Mouse (Mus musculus) heart, embryonic 16.5 days (tissue): Measurements from ENCODE around the gene Ralgps1. TPM values are rescaled to one million over a fixed set of nuclear protein-coding genes. Genes with fewer than 3 reads are reported as not detected.

ENCODE experiments used
- ATAC-seq: fragments of 200-750 bp; cut with Nextera tagmentation; replicated peaks from 2 replicates; pipeline ENCODE4 v1.8.0; 2017; ENCODE audit warnings: moderate number of reproducible peaks; ENCODE audit not compliant: insufficient read depth, low FRiP score; ENCODE audit errors: extremely low read depth
- H3K27ac ChIP-seq: fragments of 300-500 bp; sonication (generic); 2 replicates; pipeline ENCODE4 v1.5.1; 2014; ENCODE audit warnings: mild to moderate bottlenecking, low read length, control low read depth, moderate library complexity
- H3K27me3 ChIP-seq: fragments of 300-500 bp; sonication (generic); 2 replicates; pipeline ENCODE4 v1.6.1; 2014; ENCODE audit warnings: low read length, mixed read lengths; ENCODE audit not compliant: control insufficient read depth, insufficient read depth
- H3K36me3 ChIP-seq: fragments of 300-500 bp; sonication (generic); 2 replicates; pipeline ENCODE4 v1.6.1; 2014; ENCODE audit not compliant: control insufficient read depth, insufficient read depth
- H3K4me1 ChIP-seq: fragments of 300-500 bp; sonication (generic); 2 replicates; pipeline ENCODE4 v1.6.1; 2014; ENCODE audit warnings: low read length, mixed read lengths; ENCODE audit not compliant: control insufficient read depth, insufficient read depth
- H3K4me2 ChIP-seq: fragments of 300-500 bp; sonication (generic); 2 replicates; pipeline ENCODE4 v1.6.1; 2014; ENCODE audit warnings: low read depth, mild to moderate bottlenecking, control low read depth, low read length
- H3K4me3 ChIP-seq: fragments of 300-500 bp; sonication (generic); 2 replicates; pipeline ENCODE4 v1.5.1; 2014; ENCODE audit warnings: mild to moderate bottlenecking, control low read depth, low read length
- H3K9ac ChIP-seq: fragments of 300-500 bp; sonication (generic); 2 replicates; pipeline ENCODE4 v1.6.1; 2014; ENCODE audit warnings: low read length, control low read depth
- H3K9me3 ChIP-seq: fragments of 300-500 bp; sonication (generic); replicated peaks from 2 replicates; pipeline ENCODE4 v1.6.1; 2016; ENCODE audit warnings: low read length; ENCODE audit not compliant: control insufficient read depth
- WGBS: fragments of 180-500 bp; shearing (Covaris S2); extraction: QIAGEN DNeasy Blood & Tissue Kit; methylation state at CpG from one replicate; pipeline ENCODE4 v1.1.7; 2014; 5-methylcytosine and 5-hydroxymethylcytosine counted together
- polyA plus RNA-seq: library from polyadenylated mRNA; unstranded; fragments of >200 nt; fragmentation: Nextera tagmentation; extraction: Ambion mirVana; gene quantifications from 2 replicates; pipeline ENCODE4 v1.2.1, GENCODE M21; 2015

Gene Ralgps1
- polyA plus RNA-seq, 1 experiment from 2014 or later, result 4.6 TPM

- no peak for ATAC-seq
- Histone ChIP-seq H3K9me3 (no peaks in the 10 kb centered on the region), H3K4me2 (no peak overlapping the region), H3K9ac (no peak overlapping the region), H3K27me3 (no peaks in the 10 kb centered on the region), H3K27ac (no peak overlapping the region), H3K4me3 (no peak overlapping the region), H3K36me3 (no peaks in the 10 kb centered on the region), H3K4me1 (peaks cover 11% of the 10 kb centered on the region)
- WGBS, result 68% methylated on average over 3 of the region's 3 CpGs
These were observed 64.7 kb downstream of the Ralgps1 start for GRCm38 (mm10) chr2:33306565-33306964.

- no peak overlapping the region for H3K4me2 ChIP-seq
- no peak overlapping the region for H3K4me3 ChIP-seq
- 73% methylated on average over 11 of the region's 11 CpGs for WGBS
- H3K27me3 ChIP-seq, result no peaks in the 10 kb centered on the region
- H3K27ac ChIP-seq, result no peak overlapping the region
- ATAC-seq, result no peak
- no peak overlapping the region for H3K9ac ChIP-seq
- H3K36me3 ChIP-seq, result no peaks in the 10 kb centered on the region
- H3K9me3 ChIP-seq, result no peaks in the 10 kb centered on the region
- H3K4me1 ChIP-seq, result peaks cover 13% of the 10 kb centered on the region
These were observed 67.8 kb downstream of the Ralgps1 start for GRCm38 (mm10) chr2:33303416-33303947.

- no peaks in the 10 kb centered on the region for H3K27me3 ChIP-seq
- peaks cover 13% of the 10 kb centered on the region for H3K4me1 ChIP-seq
- no peak for ATAC-seq
- no peak overlapping the region for H3K4me3 ChIP-seq
- H3K9me3 ChIP-seq, result no peaks in the 10 kb centered on the region
- 62% methylated on average over 4 of the region's 4 CpGs for WGBS
- no peak overlapping the region for H3K9ac ChIP-seq
- no peak overlapping the region for H3K4me2 ChIP-seq
- H3K36me3 ChIP-seq, result no peaks in the 10 kb centered on the region
- H3K27ac ChIP-seq, result no peak overlapping the region
These were observed 68.5 kb downstream of the Ralgps1 start for GRCm38 (mm10) chr2:33302828-33303227.

GRCm38 (mm10) chr2:33302405-33302804 is 68.9 kb downstream of the Ralgps1 start:
- no peak for ATAC-seq
- Histone ChIP-seq H3K9ac (no peak overlapping the region), H3K4me1 (peaks cover 13% of the 10 kb centered on the region), H3K27me3 (no peaks in the 10 kb centered on the region), H3K36me3 (no peaks in the 10 kb centered on the region), H3K4me2 (no peak overlapping the region), H3K4me3 (no peak overlapping the region), H3K27ac (no peak overlapping the region), H3K9me3 (no peaks in the 10 kb centered on the region)
- 75% methylated on average over 3 of the region's 3 CpGs for WGBS

GRCm38 (mm10) chr2:33300371-33301046 is 70.8 kb downstream of the Ralgps1 start:
- no peaks in the 10 kb centered on the region for H3K27me3 ChIP-seq
- H3K4me3 ChIP-seq, result no peak overlapping the region
- 0 out of 2 replicates have a peak, but pooled peaks cover 4% of the 10 kb centered on the region for H3K9me3 ChIP-seq
- 40% methylated on average over 3 of the region's 3 CpGs for WGBS
- no peak for ATAC-seq
- H3K36me3 ChIP-seq, result no peaks in the 10 kb centered on the region
- H3K4me1 ChIP-seq, result peaks cover 13% of the 10 kb centered on the region
- H3K27ac ChIP-seq, result no peak overlapping the region
- no peak overlapping the region for H3K4me2 ChIP-seq
- H3K9ac ChIP-seq, result no peak overlapping the region

GRCm38 (mm10) chr2:33298928-33299327 is 72.4 kb downstream of the Ralgps1 start:
- WGBS, result 69% methylated on average over 4 of the region's 4 CpGs
- H3K9me3 ChIP-seq, result 0 out of 2 replicates have a peak, but pooled peaks cover 4% of the 10 kb centered on the region
- ATAC-seq, result no peak

GRCm38 (mm10) chr2:33295115-33295514 is 76.2 kb downstream of the Ralgps1 start:
- no peak overlapping the region for H3K4me3 ChIP-seq
- no peak overlapping the region for H3K4me2 ChIP-seq
- H3K9ac ChIP-seq, result no peak overlapping the region
- no peaks in the 10 kb centered on the region for H3K36me3 ChIP-seq
- WGBS, result 81% methylated on average over 5 of the region's 5 CpGs
- H3K4me1 ChIP-seq, result peaks cover 9% of the 10 kb centered on the region
- no peak overlapping the region for H3K27ac ChIP-seq
- no peak for ATAC-seq
- H3K9me3 ChIP-seq, result 0 out of 2 replicates have a peak, but pooled peaks cover 4% of the 10 kb centered on the region
- H3K27me3 ChIP-seq, result no peaks in the 10 kb centered on the region

More at GRCm38 (mm10) chr2:33298928-33299327, 72.4 kb downstream of the Ralgps1 start:
- H3K27ac ChIP-seq, result no peak overlapping the region
- H3K9ac ChIP-seq, result no peak overlapping the region
- H3K4me1 ChIP-seq, result peaks cover 13% of the 10 kb centered on the region
- no peak overlapping the region for H3K4me2 ChIP-seq
- H3K36me3 ChIP-seq, result no peaks in the 10 kb centered on the region
- no peak overlapping the region for H3K4me3 ChIP-seq
- no peaks in the 10 kb centered on the region for H3K27me3 ChIP-seq

GRCm38 (mm10) chr2:33292057-33292456 is 79.2 kb downstream of the Ralgps1 start:
- no peaks in the 10 kb centered on the region for H3K27me3 ChIP-seq
- peaks cover 9% of the 10 kb centered on the region for H3K4me1 ChIP-seq
- ATAC-seq, result no peak
- no peak overlapping the region for H3K4me2 ChIP-seq
- peaks cover 11% of the 10 kb centered on the region; the same call in 1 of the 2 replicates for H3K9me3 ChIP-seq
- no peak overlapping the region for H3K9ac ChIP-seq
- no peaks in the 10 kb centered on the region for H3K36me3 ChIP-seq
- 72% methylated on average over 2 of the region's 2 CpGs for WGBS
- H3K4me3 ChIP-seq, result no peak overlapping the region
- no peak overlapping the region for H3K27ac ChIP-seq

GRCm38 (mm10) chr2:33290491-33290890 is 80.8 kb downstream of the Ralgps1 start:
- H3K36me3 ChIP-seq, result no peaks in the 10 kb centered on the region

More at GRCm38 (mm10) chr2:33290491-33290890, 80.8 kb downstream of the Ralgps1 start:
- no peaks in the 10 kb centered on the region for H3K27me3 ChIP-seq
- H3K9ac ChIP-seq, result no peak overlapping the region
- no peak for ATAC-seq
- H3K4me2 ChIP-seq, result no peak overlapping the region
- 70% methylated on average over 8 of the region's 8 CpGs for WGBS
- peaks cover 9% of the 10 kb centered on the region for H3K4me1 ChIP-seq
- no peak overlapping the region for H3K4me3 ChIP-seq
- H3K27ac ChIP-seq, result no peak overlapping the region
- H3K9me3 ChIP-seq, result peaks cover 7% of the 10 kb centered on the region; the same call in 1 of the 2 replicates
